Mouse (Mus musculus): ENCODE measurements around the gene Tet3.
A peak's percentile ranks its signal among the peaks of the same experiment; 100 is the strongest.
"Not testable (repeated sequence)": the region's sequence is repeated elsewhere in the genome, so short reads cannot be mapped to it uniquely, and the experiment has no call there.

Gene Tet3

DNA sequence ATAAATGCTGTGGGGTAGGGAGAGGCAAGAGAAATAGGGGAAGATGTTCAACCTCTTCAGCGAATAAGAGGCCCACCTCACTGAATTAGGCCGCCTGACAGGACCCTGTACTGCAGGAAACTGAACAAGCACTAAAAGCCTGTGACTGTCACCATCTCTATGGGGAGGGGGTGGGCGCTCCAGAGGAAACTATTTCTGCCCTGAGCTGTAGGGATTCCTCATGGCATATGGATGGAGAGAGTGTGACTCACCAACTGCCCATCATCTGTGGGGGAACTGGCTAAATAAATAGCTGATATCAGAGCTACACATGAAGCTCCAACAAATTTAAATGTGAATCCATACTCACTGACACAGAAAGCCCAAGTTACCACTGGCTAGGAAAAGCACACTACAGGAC lies 87.5 kb downstream of the Tet3 start:
- DNase-seq (ENCODE audit: low spot score): no peak

DNA sequence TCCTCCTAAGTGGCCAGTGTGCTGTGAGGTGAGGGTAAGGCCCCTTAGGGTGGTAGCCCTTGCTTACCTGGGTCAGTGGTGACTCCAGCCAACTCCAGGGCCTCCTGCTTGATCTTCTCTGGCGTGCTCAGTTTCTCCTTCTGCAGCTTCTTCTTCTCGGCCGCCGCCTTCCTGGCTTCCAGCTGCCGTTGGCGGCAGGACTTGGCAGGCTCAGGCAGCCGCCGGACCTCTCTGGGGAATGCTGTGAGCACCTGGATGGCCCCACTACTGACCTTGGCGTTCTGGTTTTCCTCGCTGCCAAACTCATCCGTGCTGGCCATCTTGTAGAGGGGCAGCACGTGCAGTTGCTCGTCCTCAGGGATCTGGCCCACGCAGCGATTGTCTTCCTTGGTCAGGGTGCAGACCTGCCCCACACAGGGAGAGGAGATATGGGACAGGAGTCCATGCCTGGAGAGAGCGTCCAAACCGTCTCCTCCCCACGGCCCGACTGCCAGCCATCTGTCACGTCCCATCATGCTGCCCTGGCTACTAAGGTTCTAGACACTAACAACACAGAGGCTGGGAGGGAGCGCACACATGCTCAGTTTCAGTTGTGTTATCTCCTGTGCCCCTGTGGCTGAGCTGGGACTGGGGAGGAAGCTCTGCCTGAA lies 88.4 kb downstream of the Tet3 start:
- no peak for DNase-seq (ENCODE audit: low spot score)

DNA sequence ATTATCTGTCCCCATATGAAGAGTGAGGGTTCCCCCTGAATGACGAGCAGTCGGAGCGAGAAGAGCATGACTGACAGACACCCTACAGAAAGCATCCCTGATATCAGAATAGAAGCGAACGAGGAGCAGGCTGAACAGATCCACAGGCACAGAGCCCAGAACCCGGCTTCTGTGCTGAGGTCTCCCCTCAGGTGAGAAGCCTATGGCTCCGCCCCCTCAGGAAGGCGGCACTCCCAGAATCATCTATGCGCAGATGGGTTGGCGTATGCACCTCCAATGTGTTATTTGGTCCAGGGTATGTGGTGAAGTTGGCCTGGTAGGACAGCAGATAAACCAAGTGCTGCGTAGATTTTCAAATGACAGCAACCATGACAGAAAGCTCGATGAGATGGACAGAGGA lies 95.8 kb downstream of the Tet3 start:
- DNase-seq (ENCODE audit: low spot score): no peak

DNA sequence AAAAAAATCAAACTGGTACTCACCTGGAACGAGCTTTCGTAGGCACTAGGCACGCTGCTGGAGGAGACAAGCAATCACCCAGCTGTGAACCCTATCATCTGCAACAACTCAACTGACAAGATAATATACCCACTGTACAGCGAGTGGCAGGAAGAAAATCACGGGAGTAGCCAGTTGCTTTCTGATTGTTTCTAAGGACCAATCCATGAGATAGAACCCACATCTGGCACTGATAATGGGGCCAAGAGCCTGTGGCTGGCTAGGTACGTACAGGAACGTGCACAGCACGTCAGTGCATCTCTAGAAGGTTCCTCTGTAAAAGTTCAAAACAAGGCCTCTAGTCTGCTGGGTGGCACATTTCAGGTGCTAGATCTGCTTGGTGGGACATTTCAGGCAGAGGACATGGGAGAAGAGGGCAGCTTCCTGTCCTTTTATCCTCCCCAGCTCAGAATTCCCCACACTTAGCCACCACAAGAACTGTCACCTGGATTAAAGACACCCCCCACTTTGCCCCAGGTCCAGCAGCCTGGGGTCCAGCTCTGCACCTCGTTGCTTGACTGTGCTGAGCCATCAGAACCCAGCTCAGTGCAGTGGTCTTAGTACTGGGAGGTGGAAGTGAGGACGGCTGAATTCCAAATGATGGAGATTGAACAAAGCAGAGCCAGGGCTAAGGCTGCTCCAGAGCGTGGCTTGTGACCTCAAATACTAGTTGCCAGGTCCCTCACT lies 97.2 kb downstream of the Tet3 start:
- DNase-seq (ENCODE audit: low spot score): no peak

DNA sequence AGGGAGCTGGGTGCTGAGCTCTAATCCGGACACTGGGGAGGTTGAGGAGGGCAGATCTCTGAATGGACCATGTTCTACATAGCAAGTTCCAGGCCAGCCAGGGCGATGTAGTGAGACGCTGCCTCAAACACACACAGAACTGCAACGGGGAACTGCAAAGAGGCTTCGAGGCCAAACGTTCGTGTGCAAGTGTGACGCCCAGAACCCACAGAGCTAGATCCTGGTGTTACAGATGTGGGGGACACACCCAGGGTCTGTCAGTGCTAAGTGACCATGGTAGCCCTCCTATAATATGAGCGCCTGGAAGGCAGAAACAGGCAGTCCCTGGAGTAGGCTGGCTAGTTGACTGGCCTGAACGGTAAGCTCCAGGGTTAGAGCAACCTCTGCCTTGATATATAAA lies 101.4 kb downstream of the Tet3 start:
- DNase-seq (ENCODE audit: low spot score): no peak

DNA sequence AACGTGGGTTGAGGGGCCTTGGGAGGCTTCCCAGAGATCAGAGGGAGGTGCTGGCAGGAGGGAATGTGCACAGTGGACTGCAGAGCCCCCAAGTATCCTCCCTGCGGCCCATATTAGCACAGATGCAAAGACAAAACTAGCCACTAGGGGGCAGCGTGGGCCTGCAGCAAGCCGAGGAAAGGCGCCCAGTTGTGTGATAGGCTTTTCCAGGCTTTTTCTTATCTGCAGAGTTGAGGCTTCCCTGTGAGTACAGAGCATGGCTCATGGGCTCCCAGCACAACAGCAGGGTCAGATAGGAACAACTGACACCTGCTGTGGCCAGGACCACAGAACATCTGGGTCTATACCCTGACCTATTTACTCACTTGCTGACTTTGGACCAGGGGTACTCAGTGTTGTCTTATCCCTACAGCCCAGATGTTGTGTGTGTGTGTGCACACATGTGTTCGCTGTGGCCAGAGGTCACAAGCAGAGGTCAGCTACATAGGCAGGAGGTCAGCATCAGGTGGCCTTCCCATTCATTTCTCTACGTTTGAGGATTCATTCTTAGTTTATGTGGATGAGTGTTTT lies 102.2 kb downstream of the Tet3 start:
- peak; percentile 46 for DNase-seq (ENCODE audit: low spot score)

DNA sequence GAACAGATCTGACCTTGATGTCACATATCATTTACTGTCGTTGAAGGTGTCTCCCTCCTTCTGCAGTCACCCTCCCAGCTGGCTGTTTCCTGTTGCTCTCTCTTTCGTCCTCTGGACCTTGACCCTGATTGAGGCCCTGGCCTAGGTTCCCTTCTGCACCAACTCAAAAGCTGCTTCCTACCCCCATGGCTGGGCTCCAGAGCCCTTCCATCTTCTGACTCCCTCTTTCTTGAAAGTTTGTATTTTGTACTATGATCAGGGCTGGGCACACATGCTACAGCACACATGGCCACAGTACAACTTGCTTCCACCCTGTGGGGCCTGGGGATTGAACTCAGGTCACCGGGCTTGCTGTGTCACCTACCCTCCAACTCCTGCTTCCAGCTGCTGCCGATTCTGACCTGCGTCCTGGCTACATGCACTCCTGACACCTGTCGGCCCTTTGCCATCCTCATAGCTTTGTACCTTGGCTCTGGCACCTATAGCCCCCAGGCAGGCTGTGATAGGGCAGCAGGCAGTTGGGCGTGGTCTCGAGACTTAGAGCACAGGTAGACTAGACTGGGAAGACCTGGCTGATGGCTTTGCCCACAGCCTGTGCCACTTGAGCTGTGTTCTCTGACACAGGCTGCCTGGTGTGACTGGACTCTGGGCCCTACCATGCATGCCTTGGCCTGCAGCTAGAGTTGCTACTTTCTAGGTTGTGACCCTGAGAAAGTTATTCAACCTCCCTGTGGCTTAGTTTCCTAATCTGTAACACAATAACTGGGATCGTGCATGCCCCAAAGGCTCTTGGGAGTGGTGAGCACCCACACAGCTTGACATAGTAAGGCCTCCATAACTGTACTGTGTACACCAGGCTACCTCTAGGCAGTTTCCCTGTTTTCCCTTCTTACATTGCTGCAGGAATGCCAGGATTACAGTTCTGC lies 103.8 kb downstream of the Tet3 start:
- no peak for DNase-seq (ENCODE audit: low spot score)

DNA sequence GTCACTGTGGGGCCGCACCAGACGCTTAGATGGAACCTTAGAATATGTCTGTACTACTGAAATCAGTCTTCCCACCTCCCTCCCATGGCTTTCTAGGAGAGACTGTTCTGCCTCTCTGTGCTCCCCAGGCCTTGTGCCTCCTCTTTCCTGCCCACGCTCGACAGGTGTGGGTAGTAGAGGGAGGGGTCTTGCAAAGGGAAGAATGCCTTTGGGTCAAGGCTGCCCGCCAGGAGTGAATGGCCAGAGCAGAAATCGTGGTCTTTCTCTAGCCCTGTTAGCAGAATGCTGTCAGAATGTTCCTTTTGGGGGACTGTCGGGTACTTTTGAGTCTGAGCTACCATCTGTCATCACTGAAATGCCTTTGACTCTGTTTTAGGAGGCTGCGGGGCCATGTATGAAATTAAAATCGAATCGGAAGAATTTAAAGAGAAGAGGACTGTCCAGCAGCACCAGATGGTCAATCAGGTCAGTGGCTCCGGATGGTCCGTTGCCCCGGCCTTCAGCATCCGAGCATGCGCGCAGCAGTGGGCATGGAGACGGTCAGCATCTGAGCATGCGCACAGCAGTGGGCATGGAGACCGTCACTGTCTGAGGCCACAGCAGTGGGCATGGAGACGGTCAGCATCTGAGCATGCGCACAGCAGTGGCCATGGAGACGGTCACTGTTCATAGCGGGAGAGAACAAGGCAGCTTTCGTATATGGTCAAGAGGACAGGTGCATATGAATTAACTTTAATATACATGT lies 106.0 kb downstream of the Tet3 start:
- DNase-seq (ENCODE audit: low spot score): no peak

DNA sequence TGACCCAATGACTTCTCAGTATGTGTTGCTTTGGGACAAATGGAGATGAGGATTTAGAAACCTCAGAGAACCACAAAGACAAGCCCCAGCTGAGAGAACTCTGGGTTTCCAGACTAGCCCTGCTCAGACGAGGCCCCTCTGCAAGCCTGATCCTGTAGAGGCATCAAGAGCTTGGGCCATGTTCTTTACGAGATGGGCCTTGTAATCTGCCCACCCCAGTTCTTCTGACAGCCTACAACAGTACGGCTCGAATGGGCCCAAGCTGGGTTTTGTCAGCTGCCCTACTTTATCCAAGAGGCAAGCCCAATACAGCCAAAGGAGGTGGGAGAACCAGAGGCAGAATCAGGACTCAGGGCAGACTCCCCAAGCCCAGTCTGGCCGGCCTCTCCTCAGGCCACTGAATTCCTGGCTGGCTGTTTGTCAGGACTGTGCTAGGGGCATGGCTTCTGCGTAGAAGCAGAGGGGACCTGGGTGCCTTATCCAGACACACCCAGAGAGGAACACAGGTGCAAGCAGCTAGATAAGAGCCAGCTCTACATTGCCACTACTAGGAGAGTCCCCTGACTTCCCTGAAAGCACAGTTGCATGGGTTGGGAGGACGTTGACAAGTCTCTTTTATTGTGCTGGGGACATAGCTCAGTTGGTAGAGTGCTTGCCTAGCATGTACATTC lies 107.3 kb downstream of the Tet3 start:
- DNase-seq (ENCODE audit: low spot score): no peak

DNA sequence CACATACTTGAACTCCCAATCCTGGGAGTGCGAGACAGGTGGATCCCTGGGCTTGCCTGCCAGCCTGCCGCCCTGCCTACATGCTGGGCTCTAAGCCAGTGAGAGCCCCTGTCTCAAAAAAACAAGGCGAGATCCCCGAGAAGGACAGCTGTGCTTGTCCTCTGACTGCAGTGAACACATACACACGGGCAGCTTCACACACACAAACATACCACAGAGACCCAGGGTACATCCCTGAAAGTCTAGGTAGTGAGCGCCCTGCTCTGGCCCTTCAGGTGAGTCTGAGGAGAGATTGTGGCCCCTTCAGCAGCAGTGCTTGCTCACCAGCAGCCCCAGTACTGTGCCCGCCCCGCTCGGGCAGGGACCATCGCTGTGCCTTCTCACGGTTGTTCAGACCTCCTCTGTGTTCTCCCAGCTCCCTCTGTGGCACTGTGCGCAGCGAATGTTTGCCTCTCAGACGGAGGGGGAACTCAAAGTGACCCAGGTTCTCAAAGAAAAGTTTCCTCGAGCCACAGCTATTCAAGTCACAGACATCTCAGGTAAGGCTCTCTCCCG lies 108.0 kb downstream of the Tet3 start:
- no peak for DNase-seq (ENCODE audit: low spot score)

DNA sequence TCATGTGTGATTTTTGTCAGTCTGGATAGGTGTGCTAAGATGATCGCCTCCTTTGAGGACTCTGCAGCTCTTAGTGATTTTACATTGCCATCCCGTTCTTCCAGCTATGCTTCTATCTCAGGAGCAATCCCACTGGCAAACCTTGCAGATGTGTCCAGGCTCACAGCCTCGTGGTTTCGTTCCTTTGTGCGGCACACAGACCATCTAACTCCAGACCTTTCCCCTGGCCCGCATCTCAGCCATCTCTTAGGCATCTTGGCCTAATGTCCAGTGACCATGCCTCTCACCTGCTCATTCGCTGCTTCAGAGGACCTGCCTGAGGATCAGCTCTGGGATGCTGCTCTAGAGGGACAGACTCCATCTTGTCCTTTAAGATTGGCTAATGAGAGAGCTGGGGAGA lies 108.7 kb downstream of the Tet3 start:
- no peak for DNase-seq (ENCODE audit: low spot score)

DNA sequence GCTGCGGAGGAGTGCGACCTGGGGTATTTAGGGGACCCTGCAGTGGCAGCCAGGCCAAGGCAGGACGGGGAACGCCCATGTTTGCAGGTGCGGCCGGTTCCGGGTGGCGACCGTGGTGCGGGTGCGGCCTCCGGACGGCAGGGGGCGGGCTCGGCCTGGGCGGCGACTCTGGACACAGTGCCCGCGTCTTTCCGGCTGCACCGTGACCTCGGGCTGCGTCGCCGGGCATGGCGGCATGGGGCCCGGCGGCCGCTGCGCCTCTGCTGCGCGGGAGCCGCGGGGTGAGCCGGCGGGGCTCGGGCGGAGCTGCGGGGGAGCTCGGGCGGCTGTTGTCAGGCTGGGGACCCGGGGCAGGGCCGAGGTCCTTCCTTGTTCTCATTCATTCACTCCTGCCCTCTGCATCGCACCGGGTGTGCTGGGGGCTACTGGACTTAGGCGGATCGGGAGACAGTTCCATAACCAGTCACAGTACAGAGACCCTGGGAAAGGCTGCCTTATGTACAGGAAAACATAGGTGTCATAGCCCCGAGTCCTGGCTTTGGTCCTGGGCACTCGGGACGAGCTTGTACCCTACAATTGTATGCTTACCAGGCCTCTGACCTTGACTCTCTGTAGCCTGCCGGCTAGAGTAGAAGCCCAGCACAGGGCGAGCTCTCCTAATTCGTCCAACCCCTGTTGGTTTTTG lies 109.5 kb downstream of the Tet3 start:
- DNase-seq (ENCODE audit: low spot score): peak; percentile 73

DNA sequence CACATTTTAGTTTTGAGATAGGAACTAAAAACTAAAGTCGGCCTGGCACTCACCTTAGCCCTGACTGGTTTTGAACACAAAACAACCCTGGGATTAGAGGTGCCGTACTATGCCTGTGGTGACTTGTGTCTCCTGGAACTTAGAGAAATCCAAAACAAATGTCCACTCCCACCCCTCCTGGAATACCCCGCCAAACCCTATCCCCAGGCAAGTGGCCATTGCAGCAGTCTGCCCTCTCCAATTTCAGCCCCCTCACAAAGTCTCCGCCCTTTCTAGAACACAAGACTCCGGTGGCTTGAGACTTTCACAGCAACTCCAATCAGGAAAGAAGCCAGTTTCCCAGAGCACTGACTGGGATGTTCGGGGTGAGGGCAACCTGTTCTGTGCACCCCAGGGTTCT lies 110.0 kb downstream of the Tet3 start, which contains the start of gene Bola3:
Gene Bola3 (plus strand): TSS at position 275 of the 400 bp plus-strand sequence.
- DNase-seq (ENCODE audit: low spot score): no peak

DNA sequence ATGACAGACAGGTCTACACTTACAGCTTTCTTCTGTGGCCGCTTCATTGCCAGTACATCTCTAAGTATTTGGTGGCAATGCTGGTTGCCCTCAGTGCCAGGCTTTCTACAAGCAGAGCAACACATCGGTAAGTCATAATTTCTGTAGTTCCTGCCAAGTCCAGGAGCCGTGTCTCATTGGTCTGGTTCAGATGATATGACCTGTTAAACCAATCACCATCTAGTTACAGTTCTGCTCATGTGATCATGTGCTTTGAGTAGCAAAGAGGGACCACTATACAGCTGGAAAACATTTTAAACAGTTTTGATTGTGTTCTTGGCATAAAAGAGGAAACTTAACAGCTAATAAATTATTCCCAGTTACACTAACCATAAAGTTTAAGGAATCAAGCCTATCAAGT lies 111.0 kb downstream of the Tet3 start:
- DNase-seq (ENCODE audit: low spot score): no peak

DNA sequence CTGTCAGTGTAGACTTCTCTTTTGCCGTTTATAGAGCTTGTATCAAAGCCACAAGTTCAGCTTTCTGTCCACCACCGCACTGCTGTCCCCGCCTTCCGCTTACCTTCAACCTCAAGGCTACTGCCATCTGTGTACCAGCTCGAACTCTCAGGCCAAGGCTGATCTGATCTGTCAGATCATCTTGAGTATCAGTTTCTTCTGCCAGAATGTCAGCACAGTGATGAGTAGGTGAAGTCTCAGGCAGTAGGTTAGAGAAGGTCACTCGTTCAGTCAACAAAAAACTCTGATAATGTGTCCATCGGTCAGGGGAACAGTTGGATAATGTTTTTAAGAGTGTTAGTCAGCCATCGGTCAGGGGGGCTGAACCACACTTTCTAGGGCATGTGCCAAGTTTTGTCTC lies 113.6 kb downstream of the Tet3 start:
- not testable (repeated sequence) for DNase-seq (ENCODE audit: low spot score)

DNA sequence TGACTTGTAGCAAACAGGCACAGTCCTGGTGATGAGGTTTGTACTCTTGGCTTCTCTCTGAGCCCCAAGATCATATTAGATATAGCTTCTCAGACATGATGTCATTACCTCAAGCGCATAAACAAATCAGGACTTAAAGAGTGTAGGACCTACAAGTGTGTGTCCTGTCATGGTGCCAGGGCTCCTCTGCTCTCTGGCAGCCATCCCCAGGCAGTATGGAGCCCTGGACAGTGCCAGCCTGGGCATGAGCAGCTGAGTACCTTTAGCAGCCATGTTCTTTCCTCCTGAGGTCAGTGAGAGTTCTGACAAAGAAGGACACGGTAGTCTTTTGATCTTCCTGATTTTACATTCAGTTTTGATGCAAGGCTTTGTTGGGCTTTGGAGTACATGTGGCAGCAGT lies 115.9 kb downstream of the Tet3 start:
- no peak for DNase-seq (ENCODE audit: low spot score)

DNA sequence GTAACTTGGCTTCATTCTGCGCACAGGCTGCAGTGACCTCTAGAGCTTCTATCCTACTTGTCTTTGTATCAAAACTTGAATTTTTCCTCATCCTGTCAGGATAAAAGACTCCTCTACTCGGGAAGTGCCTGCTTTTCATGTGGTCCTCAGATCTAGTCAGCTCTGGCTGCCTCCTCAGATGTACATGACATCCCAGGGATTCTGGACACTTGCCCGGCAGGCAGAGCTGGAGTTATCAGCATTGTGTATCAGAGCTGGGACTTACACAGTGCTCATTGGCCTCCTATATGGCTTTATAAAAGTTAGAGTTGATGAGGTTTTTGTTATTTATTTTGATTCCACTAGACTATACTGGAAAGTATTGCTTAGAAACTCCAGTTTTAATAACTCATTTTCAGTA lies 117.5 kb downstream of the Tet3 start:
- DNase-seq (ENCODE audit: low spot score): no peak

DNA sequence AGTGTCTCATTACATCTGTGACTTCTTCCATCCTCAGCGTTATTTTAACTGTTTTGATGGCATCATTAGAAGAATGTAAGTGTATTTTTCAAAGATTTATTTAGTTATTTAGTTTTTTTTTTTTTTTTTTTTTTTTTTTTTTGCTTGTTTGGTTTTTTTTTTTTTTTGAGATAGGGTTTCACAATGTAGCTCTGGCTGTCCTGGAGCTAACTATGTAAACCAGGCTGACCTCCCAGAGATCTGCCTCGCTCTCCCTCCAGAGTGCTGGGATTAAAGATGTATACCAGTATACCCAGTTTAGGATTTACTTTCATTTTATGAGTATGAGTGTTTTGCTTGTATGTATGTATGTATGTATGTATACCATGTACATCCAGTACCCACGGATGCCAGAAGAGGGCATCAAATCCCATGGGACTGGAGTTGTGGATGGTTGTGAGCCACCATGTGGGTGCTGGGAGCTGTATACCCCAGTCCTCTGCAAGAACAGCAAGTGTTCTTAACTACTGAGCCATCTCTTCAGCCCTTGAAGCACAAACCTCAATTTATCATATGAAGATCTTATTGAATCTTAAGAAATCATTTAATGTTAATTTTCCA lies 131.2 kb downstream of the Tet3 start:
- no peak for DNase-seq (ENCODE audit: low spot score)

DNA sequence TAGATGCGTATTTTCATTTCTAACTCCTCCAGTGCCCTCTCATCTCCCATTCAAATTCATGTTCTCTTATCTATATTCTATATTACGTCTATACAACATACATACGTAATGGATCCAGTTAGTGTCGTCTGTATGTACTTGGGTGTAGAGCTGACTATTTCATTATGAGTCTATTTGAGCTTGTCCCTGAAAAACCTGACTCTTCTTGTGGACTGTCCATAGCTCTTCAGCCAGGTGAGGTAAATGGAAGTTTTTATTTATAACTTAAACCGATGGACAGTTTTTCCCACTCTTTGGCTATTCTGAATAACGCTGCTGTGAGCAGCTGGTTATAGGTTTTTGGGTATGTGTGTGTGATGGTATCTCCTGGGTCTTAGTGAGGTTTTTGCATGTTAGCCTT lies 132.1 kb downstream of the Tet3 start:
- DNase-seq (ENCODE audit: low spot score): no peak

DNA sequence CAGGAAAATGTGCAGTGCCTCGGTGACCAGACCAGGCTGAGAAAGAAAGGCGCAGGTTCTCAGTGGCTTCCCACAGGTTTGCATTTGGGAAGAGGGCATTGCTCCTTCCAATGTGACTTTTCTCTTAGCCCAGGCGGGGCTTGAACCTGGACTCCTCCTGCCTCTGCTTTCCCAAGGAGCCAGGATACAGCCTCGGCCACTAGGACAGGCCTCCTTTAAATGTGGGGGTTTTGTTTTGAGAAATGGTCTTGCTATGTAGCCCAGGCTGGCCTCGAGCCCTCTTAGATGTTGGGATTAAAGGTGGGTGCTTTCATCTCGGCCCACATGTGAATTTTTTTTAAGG lies 132.5 kb downstream of the Tet3 start:
- no peak for DNase-seq (ENCODE audit: low spot score)
